Mouse (Mus musculus): ENCODE data around the gene Capzb. TPM values are rescaled to one million over a fixed set of nuclear protein-coding genes. Genes with fewer than 3 reads are reported as not detected.

The Capzb gene
- polyA plus RNA-seq, 1 experiment: 4.7 TPM

DNA sequence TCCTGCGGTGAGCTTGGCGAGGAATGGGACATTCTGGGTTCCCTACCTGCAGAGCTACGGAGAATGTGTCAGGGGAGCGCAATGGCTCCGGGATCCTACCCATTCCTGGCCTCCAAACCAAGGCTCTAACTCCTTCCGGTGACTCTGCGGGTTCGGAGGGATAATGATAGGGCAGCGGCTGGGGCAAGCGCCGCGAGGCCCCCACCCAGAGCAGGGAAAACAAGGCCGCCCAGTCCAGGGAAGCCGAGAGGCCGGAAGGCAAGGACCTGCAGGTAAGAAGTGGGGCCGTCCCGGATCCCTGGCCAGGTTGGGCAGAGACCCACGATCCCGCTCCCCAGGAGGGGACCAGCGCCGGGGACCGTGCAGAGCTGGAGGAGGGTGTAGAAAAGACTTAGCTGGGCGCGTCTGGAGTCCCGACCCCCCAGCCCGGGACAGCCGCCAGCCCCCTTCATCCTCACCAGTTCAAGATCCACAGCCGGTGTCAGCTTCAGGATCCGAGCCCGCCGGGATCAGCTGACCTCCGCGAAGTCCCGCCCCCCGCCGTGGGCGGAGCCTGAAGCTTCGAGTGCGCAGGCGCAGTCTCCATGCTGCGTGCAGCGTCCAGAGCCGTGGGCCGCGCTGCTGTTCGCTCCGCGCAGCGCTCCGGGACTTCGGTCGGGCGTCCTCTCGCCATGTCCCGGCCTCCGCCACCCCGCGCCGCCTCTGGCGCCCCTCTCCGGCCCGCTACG, 117.6 kb downstream of the Capzb start, which contains the start of the genes Pqlc2 and Akr7a5:
Gene Pqlc2, minus strand, starts transcription at position 538 of the 728 bp plus-strand sequence.
Gene Akr7a5, plus strand, starts transcription at position 574 of the 728 bp plus-strand sequence.
- H3K9me3 ChIP-seq (ENCODE audit: control insufficient read depth, low read length): no peaks in the 10 kb centered on the region
- TF ChIP-seq GATA1 (IDR thresholded peaks at IDR 0.05; ENCODE audit: low read length) (no peak), TAL1 (IDR thresholded peaks at IDR 0.05; ENCODE audit: low read length) (no peak)
- peak within 1 kb of the TSS; percentile 84 for H3K4me3 ChIP-seq (replicated peaks)

DNA sequence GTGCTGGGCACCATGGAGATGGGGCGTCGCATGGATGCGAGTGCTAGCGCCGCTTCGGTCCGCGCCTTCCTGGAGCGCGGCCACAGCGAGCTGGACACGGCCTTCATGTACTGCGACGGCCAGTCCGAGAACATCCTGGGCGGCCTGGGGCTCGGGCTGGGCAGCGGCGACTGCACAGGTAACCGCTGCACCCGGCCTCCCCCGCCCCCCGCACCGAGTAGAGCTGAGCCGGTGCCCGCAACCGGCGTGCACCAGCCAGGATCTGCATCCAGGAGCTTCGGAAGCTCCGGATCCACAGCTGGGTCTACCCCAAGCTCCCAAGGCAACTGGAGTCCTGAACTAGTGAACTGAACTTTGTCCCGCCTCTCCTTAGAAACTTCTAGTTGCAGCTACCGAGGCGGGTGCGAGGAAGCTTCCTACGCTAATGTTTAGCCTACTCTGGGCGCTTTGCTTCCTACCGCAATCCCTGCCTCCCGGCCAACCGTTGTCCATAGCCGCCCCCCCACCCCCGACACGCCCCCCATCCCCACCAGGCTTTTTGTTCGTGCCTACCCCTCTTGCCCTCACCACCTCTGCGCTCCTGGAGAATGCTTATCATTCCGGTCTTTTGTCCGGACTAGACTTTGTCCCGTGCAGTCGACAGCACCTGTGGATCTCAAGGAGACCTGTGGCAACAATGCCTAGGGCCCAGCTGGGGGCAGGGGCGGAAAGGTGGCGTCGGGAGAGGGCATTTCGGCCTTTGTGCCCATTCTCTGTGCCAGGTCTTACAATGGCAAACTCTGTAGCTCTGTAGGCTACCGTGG, 118.4 kb downstream of the Capzb start:
- Histone ChIP-seq H3K27me3 (ENCODE audit: control insufficient read depth) (peaks cover 18% of the 10 kb centered on the region), H3K9me3 (ENCODE audit: control insufficient read depth, low read length) (no peaks in the 10 kb centered on the region), H3K36me3 (ENCODE audit: control insufficient read depth) (peaks cover 14% of the 10 kb centered on the region), H3K4me3 (replicated peaks) (peak overlapping the region; percentile 84), H3K4me1 (ENCODE audit: control insufficient read depth) (peaks cover 33% of the 10 kb centered on the region)
- TF ChIP-seq TAL1 (IDR thresholded peaks at IDR 0.05; ENCODE audit: low read length) (no peak), GATA1 (IDR thresholded peaks at IDR 0.05; ENCODE audit: low read length) (no peak)

More for the DNA sequence above, 117.6 kb downstream of the Capzb start, which contains the start of the genes Pqlc2 and Akr7a5:
- H3K27me3 ChIP-seq (ENCODE audit: control insufficient read depth): peaks cover 18% of the 10 kb centered on the region
- peaks cover 35% of the 10 kb centered on the region for H3K4me1 ChIP-seq (ENCODE audit: control insufficient read depth)
- peaks cover 21% of the 10 kb centered on the region for H3K36me3 ChIP-seq (ENCODE audit: control insufficient read depth)

DNA sequence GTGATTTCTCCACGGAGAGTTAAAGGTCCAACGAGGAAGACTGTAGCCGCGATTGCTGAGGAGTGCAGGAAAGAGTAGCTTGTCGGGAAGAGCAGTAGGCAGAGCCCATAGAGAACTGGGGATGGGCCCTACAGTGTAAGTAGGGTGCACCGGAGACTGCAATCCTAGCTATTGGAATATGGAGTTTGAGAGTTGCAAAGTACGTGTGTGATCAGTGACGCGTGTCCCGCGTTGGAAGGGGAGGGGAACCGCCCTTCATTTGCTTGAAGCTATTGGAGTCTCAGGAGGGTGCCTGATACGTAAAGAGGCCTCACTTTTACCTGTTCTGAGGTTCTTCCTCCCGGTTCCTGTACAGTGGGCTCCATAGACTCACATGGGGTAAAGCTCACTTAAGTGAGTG, 119.0 kb downstream of the Capzb start:
- peak overlapping the region; percentile 84 for H3K4me3 ChIP-seq (replicated peaks)
- H3K9me3 ChIP-seq (ENCODE audit: control insufficient read depth, low read length): no peaks in the 10 kb centered on the region
- peaks cover 18% of the 10 kb centered on the region for H3K27me3 ChIP-seq (ENCODE audit: control insufficient read depth)
- no peak for TF ChIP-seq GATA1 (IDR thresholded peaks at IDR 0.05; ENCODE audit: low read length)
- TF ChIP-seq TAL1 (IDR thresholded peaks at IDR 0.05; ENCODE audit: low read length): no peak
- peaks cover 31% of the 10 kb centered on the region for H3K4me1 ChIP-seq (ENCODE audit: control insufficient read depth)
- peaks cover 12% of the 10 kb centered on the region for H3K36me3 ChIP-seq (ENCODE audit: control insufficient read depth)

DNA sequence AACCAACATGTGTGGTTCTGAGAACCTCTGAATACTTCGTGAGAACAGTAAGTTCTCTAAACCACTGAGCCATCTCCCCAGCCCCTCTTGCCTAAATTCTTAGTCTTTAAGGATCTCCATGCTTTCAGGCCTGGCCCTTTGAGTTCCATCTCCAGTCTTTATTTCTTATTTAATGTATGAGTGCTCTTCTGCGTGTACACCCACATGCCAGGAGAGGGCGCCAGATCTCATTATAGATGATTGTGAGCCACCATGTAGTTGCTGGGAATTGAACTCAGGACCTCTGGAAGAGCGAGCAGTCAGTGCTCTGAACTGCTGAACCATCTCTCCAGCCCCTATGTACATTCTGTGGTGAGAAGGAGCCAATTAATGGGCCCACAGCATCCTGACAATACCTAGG, 119.9 kb downstream of the Capzb start:
- Histone ChIP-seq H3K4me1 (ENCODE audit: control insufficient read depth) (peaks cover 31% of the 10 kb centered on the region), H3K36me3 (ENCODE audit: control insufficient read depth) (peaks cover 18% of the 10 kb centered on the region), H3K9me3 (ENCODE audit: control insufficient read depth, low read length) (no peaks in the 10 kb centered on the region), H3K27me3 (ENCODE audit: control insufficient read depth) (peaks cover 18% of the 10 kb centered on the region), H3K4me3 (replicated peaks) (no peak overlapping the region)
- TF ChIP-seq GATA1 (IDR thresholded peaks at IDR 0.05; ENCODE audit: low read length): no peak
- TF ChIP-seq TAL1 (IDR thresholded peaks at IDR 0.05; ENCODE audit: low read length): no peak

DNA sequence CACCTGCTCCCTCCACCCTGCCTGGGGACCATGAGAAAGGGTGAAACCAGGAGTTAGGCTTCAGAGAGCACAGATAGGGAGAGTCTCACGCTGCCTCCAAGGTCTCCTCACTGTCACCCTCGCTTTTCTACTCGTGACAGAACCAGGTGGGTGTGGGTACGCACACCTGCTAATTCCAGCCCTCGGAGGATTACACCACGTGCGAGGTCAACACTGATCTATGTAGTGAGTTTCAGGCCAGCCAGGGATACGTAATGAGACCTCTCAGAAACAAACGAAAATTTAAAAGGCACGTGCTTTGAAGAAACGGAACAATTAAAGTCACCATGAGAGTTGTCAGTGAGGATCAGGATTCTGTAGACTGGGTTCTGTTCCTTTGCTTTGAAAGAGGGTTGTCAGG, 125.8 kb downstream of the Capzb start:
- peaks cover 32% of the 10 kb centered on the region for H3K36me3 ChIP-seq (ENCODE audit: control insufficient read depth)
- H3K4me3 ChIP-seq (replicated peaks): no peak overlapping the region
- H3K4me1 ChIP-seq (ENCODE audit: control insufficient read depth): no peaks in the 10 kb centered on the region
- H3K9me3 ChIP-seq (ENCODE audit: control insufficient read depth, low read length): no peaks in the 10 kb centered on the region
- TF ChIP-seq TAL1 (IDR thresholded peaks at IDR 0.05; ENCODE audit: low read length) (no peak), GATA1 (IDR thresholded peaks at IDR 0.05; ENCODE audit: low read length) (no peak)
- H3K27me3 ChIP-seq (ENCODE audit: control insufficient read depth): no peaks in the 10 kb centered on the region

DNA sequence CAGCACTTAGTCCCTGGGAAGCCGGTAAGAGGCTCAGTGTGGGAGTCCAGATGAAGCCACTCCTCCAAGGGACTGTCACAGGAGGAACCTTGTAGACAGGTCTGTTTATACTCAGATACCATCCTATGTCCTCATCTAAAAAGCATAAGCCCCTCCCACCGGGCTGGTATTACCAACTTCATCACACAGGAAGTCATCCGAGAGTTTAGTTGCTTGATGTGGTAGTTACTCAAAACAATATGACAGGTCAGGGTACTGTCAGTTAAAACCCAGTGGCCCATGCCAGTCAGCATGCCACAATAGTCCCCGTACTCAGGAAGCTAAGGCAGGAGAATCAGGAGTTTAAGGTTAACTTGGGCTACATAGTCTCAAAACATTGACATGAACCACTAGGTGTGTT, 127.0 kb downstream of the Capzb start:
- H3K27me3 ChIP-seq (ENCODE audit: control insufficient read depth): no peaks in the 10 kb centered on the region
- no peaks in the 10 kb centered on the region for H3K9me3 ChIP-seq (ENCODE audit: control insufficient read depth, low read length)
- no peaks in the 10 kb centered on the region for H3K4me1 ChIP-seq (ENCODE audit: control insufficient read depth)
- H3K4me3 ChIP-seq (replicated peaks): no peak overlapping the region
- H3K36me3 ChIP-seq (ENCODE audit: control insufficient read depth): peaks cover 25% of the 10 kb centered on the region
- TF ChIP-seq TAL1 (IDR thresholded peaks at IDR 0.05; ENCODE audit: low read length) (no peak), GATA1 (IDR thresholded peaks at IDR 0.05; ENCODE audit: low read length) (no peak)

DNA sequence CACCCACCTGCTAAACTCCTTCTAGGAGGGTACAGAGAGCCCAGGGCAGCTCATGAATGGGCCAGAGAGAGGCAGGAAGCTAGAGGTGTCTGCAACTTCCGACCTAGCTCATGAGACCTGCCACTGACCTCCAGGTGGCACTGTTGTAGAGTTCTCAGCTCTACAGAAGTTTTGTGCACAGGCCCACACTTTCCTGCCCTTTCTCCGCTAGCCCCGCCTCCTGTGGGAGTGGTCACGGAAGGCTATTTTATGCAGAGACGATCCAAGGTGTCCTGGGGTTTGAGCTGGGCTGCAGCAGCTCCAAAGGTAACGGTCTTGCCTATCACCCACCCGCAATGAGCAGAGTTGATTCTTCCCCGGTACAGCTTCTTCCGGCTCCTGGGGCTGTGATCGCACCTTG, 137.9 kb downstream of the Capzb start:
- H3K27me3 ChIP-seq (ENCODE audit: control insufficient read depth): 0 out of 2 replicates have a peak, but pooled peaks cover 3% of the 10 kb centered on the region
- H3K4me3 ChIP-seq (replicated peaks): peak overlapping the region; percentile 60
- peaks cover 44% of the 10 kb centered on the region for H3K4me1 ChIP-seq (ENCODE audit: control insufficient read depth)
- TF ChIP-seq GATA1 (IDR thresholded peaks at IDR 0.05; ENCODE audit: low read length): no peak
- peaks cover 5% of the 10 kb centered on the region for H3K36me3 ChIP-seq (ENCODE audit: control insufficient read depth)
- H3K9me3 ChIP-seq (ENCODE audit: control insufficient read depth, low read length): no peaks in the 10 kb centered on the region

DNA sequence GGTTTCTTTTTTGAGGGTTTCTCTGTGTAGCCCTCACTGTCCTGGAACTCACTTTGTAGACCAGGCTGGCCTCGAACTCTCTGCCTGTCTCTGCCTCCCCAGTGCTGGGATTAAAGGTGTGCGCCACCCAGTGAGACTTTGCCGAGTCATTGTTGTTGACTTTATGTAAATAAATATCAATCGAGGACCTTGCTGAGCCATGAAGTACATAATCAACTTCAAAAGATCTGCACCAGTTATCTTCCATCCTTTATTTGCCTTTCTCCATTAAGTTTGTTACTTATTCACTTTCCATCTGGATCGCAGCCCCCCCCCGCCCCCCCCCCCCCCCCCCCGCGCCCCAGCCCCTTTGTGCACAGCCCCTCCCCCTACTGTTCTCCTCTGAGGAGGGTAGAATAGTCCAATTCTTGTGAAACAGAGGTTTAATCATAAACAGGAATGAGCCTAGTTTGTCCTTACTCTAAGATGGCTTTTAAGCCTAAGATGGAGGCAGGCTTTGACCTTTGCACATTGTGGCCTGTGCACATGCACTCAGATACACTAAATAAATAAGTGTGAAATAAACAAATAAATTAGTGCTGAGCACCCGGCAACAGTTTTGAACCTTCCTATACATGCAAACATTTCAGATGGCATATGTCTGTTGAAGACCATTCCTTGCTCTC, 142.1 kb downstream of the Capzb start:
- Histone ChIP-seq H3K4me3 (replicated peaks) (peak overlapping the region; percentile 75), H3K9me3 (ENCODE audit: control insufficient read depth, low read length) (no peaks in the 10 kb centered on the region), H3K27me3 (ENCODE audit: control insufficient read depth) (no peaks in the 10 kb centered on the region), H3K36me3 (ENCODE audit: control insufficient read depth) (peaks cover 5% of the 10 kb centered on the region), H3K4me1 (ENCODE audit: control insufficient read depth) (peaks cover 72% of the 10 kb centered on the region)
- TF ChIP-seq TAL1 (IDR thresholded peaks at IDR 0.05; ENCODE audit: low read length): no peak
- no peak for TF ChIP-seq GATA1 (IDR thresholded peaks at IDR 0.05; ENCODE audit: low read length)

DNA sequence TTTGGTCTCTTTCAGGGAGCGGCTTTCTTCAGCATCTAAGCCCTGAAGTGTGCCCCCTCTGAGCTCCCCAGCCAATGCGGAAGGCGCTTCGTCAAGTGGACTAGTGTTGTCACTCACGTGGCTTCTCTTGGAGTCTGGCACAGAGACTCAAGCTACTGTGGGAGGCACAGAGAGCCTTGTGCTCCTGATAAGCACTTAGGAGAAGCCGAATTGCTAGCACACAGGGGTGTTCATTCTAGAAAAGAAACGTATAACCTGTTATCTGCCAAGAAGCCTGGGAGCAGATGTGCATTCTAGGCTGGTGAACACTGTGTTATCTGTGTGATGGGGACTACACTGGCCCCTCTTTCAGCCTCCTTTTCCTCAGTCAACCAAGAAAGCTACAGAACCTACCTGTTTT, 142.8 kb downstream of the Capzb start:
- Histone ChIP-seq H3K4me3 (replicated peaks) (peak overlapping the region; percentile 75), H3K36me3 (ENCODE audit: control insufficient read depth) (peaks cover 5% of the 10 kb centered on the region), H3K4me1 (ENCODE audit: control insufficient read depth) (peaks cover 72% of the 10 kb centered on the region), H3K9me3 (ENCODE audit: control insufficient read depth, low read length) (no peaks in the 10 kb centered on the region), H3K27me3 (ENCODE audit: control insufficient read depth) (no peaks in the 10 kb centered on the region)
- TF ChIP-seq TAL1 (IDR thresholded peaks at IDR 0.05; ENCODE audit: low read length): peak; percentile 63; the same call in 2 of the 3 replicates
- TF ChIP-seq GATA1 (IDR thresholded peaks at IDR 0.05; ENCODE audit: low read length): peak; percentile 73
